Mouse (Mus musculus): ENCODE results near the gene Ghrh. TPM values are rescaled to one million over a fixed set of nuclear protein-coding genes. Genes with fewer than 3 reads are reported as not detected.

The Ghrh gene
- polyA plus RNA-seq, 1 experiment from 2014 or later = not detected

DNA sequence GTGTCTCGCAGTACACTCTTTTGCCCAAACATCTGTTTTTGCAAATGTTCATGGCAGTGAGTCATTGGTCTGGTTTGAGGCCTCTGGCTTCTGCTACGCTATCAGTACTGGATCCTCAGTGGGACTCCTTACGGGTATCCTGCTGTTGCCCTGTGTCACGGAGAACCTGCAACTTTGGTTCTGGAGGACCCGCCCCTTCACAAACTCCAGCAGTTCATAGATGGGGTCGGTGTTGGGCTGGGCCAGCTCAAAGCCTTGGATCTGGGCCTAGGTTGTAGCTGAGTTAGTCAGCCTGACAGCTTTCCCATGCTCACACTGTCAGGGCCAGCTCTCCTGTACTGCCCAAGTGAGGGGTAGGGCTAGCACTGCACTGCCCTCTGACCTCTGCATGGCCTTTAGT lies 47.3 kb downstream of the Ghrh start:
- Histone ChIP-seq H3K9me3 (no peaks in the 10 kb centered on the region), H3K9ac (no peak overlapping the region), H3K27ac (no peak overlapping the region), H3K4me1 (no peaks in the 10 kb centered on the region), H3K36me3 (peaks cover 89% of the 10 kb centered on the region), H3K27me3 (no peaks in the 10 kb centered on the region), H3K4me3 (no peak overlapping the region), H3K4me2 (no peak overlapping the region)
- ATAC-seq (ENCODE audit: borderline replicate concordance, extremely low read depth, low FRiP score, low TSS enrichment) = no peak
- 89% methylated on average over 6 of the region's 6 CpGs for WGBS

DNA sequence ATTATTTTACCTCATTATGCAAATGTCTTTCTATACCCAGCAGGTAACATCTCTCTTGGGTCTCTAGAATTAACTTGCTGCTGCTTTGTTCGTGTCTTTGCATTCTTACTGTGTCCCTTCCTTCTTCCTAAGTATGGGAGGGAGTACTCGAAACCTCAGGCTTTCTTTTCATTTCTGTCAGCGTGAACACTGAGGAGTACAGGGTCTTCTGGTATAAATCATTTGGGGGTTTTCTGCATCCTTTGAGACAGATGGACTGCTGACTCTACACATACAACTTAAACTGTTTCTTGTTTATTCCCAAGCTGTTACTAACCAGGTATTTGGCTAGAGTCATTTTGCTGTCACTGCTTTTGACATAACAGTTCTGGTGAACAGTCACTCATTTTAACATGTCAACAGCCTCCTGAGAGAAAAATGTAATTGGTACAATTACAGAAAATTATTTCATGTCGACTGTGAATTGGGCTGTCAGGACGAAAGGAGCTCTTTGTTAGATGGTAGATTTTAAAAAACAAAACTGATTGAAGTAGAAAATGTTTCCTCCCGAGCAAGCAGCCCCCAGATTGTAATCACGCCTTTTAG lies 51.1 kb downstream of the Ghrh start:
- Histone ChIP-seq H3K9me3 (no peaks in the 10 kb centered on the region), H3K36me3 (peaks cover 91% of the 10 kb centered on the region), H3K4me2 (no peak overlapping the region), H3K27ac (no peak overlapping the region), H3K4me1 (no peaks in the 10 kb centered on the region), H3K9ac (no peak overlapping the region), H3K4me3 (no peak overlapping the region), H3K27me3 (no peaks in the 10 kb centered on the region)
- WGBS = 80% methylated on average over 7 of the region's 7 CpGs
- no peak for ATAC-seq (ENCODE audit: borderline replicate concordance, extremely low read depth, low FRiP score, low TSS enrichment)

GRCm38 (mm10) chr2:157292093-157292492 lies 55.2 kb downstream of the Ghrh start:
- H3K4me2 ChIP-seq = no peak overlapping the region
- H3K9me3 ChIP-seq = no peaks in the 10 kb centered on the region
- WGBS = 11% methylated on average over 2 of the region's 2 CpGs
- ATAC-seq (ENCODE audit: borderline replicate concordance, extremely low read depth, low FRiP score, low TSS enrichment) = no peak
- no peak overlapping the region for H3K9ac ChIP-seq
- no peaks in the 10 kb centered on the region for H3K27me3 ChIP-seq
- no peak overlapping the region for H3K27ac ChIP-seq
- 0 out of 2 replicates have a peak, but pooled peaks cover 3% of the 10 kb centered on the region for H3K4me1 ChIP-seq
- H3K4me3 ChIP-seq = no peak overlapping the region
- H3K36me3 ChIP-seq = peaks cover 83% of the 10 kb centered on the region

DNA sequence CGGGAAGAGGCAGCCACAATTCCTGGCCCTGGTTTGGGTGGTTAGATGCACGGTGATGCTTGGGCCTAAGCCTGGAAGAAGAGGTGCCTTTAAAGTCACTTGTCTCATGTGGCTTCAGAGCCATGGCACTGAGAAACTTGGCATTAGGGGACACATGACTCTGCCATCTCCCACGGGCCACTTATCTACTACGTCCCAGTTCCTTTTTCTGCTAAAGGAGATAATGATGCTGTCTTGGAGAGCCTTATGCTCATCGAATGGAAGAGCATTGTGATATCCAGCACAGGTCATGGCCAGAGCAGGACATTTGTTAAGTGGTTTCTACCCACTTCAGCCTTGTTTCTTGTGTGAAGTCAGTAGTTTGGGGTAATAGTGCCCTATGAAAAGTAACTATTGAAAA lies 58.3 kb downstream of the Ghrh start:
- Histone ChIP-seq H3K36me3 (peaks cover 75% of the 10 kb centered on the region), H3K9me3 (no peaks in the 10 kb centered on the region), H3K4me3 (no peak overlapping the region), H3K27ac (no peak overlapping the region), H3K27me3 (no peaks in the 10 kb centered on the region), H3K9ac (no peak overlapping the region), H3K4me2 (no peak overlapping the region), H3K4me1 (0 out of 2 replicates have a peak, but pooled peaks cover 3% of the 10 kb centered on the region)
- WGBS = 86% methylated on average over 5 of the region's 5 CpGs
- no peak for ATAC-seq (ENCODE audit: borderline replicate concordance, extremely low read depth, low FRiP score, low TSS enrichment)

GRCm38 (mm10) chr2:157287542-157287941 lies 59.8 kb downstream of the Ghrh start:
- no peak overlapping the region for H3K9ac ChIP-seq
- H3K27me3 ChIP-seq = no peaks in the 10 kb centered on the region
- H3K27ac ChIP-seq = no peak overlapping the region
- ATAC-seq (ENCODE audit: borderline replicate concordance, extremely low read depth, low FRiP score, low TSS enrichment) = no peak
- 13% methylated on average over 3 of the region's 3 CpGs for WGBS
- H3K4me3 ChIP-seq = no peak overlapping the region
- H3K36me3 ChIP-seq = peaks cover 71% of the 10 kb centered on the region
- 0 out of 2 replicates have a peak, but pooled peaks cover 3% of the 10 kb centered on the region for H3K4me1 ChIP-seq
- H3K4me2 ChIP-seq = no peak overlapping the region
- no peaks in the 10 kb centered on the region for H3K9me3 ChIP-seq

- no peak for ATAC-seq (ENCODE audit: borderline replicate concordance, extremely low read depth, low FRiP score, low TSS enrichment)
- H3K4me2 ChIP-seq = no peak overlapping the region
- WGBS = 80% methylated on average over 6 of the region's 6 CpGs
- H3K9ac ChIP-seq = no peak overlapping the region
- peaks cover 37% of the 10 kb centered on the region for H3K36me3 ChIP-seq
- H3K4me3 ChIP-seq = no peak overlapping the region
- H3K27me3 ChIP-seq = no peaks in the 10 kb centered on the region
- H3K4me1 ChIP-seq = peaks cover 17% of the 10 kb centered on the region
- H3K9me3 ChIP-seq = no peaks in the 10 kb centered on the region
- no peak overlapping the region for H3K27ac ChIP-seq
Observed at GRCm38 (mm10) chr2:157283321-157283720, 64.0 kb downstream of the Ghrh start.

Other genes starting within 250 kb of the Ghrh start
- gene Samhd1, start 212.2 kb downstream of the Ghrh start, polyA plus RNA-seq (2015; fragmentation: Nextera tagmentation; extraction: Ambion mirVana) = 33.1 and 34.6 TPM in 2 replicates
- 30.9 and 32.0 TPM in 2 replicates for gene Rbl1, start 143.0 kb downstream of the Ghrh start, polyA plus RNA-seq (2015; fragmentation: Nextera tagmentation; extraction: Ambion mirVana)
- 362 and 365 TPM in 2 replicates for gene Rpn2, start 68.5 kb downstream of the Ghrh start, polyA plus RNA-seq (2015; fragmentation: Nextera tagmentation; extraction: Ambion mirVana)
- gene Mroh8, start 68.0 kb downstream of the Ghrh start, polyA plus RNA-seq (2015; fragmentation: Nextera tagmentation; extraction: Ambion mirVana) = 0.38 and 0.80 TPM in 2 replicates
- gene Manbal, start 20.1 kb upstream of the Ghrh start, polyA plus RNA-seq (2015; fragmentation: Nextera tagmentation; extraction: Ambion mirVana) = 83.9 and 89.4 TPM in 2 replicates
- 24.0 and 24.8 TPM in 2 replicates for gene Src, start 70.9 kb upstream of the Ghrh start, polyA plus RNA-seq (2015; fragmentation: Nextera tagmentation; extraction: Ambion mirVana)
- 685 and 703 TPM in 2 replicates for gene Nnat, start 212.6 kb upstream of the Ghrh start, polyA plus RNA-seq (2015; fragmentation: Nextera tagmentation; extraction: Ambion mirVana)
- 45.7 and 48.1 TPM in 2 replicates for gene Blcap, start 223.8 kb upstream of the Ghrh start, polyA plus RNA-seq (2015; fragmentation: Nextera tagmentation; extraction: Ambion mirVana)

Data from lung, embryonic 15.5 days (tissue).